Mouse (Mus musculus) testis, adult 10 weeks (tissue): ENCODE data around the gene Vmn2r97. TPM values are rescaled to one million over a fixed set of nuclear protein-coding genes. Genes with fewer than 3 reads are reported as not detected.

Experiments used
- polyA plus RNA-seq: library from polyadenylated mRNA; stranded (reverse); fragments of 350-450 nt; fragmentation: Illumina TruSeq; extraction: RNeasy Lipid Tissue Mini Kit (QIAGEN cat#74804); gene quantifications from one replicate; pipeline ENCODE4 v1.2.3, GENCODE M21; 2014; ENCODE audit warnings: low read depth, low replicate concordance

The Vmn2r97 gene
- not detected for polyA plus RNA-seq

GRCm38 (mm10) chr17:18914000-18914399 lies at the start of gene Vmn2r97:
Vmn2r97 (plus strand) TSS chr17:18914300.

Other genes with a start within 250 kb of the Vmn2r97 start
- gene Vmn2r98, start 139.2 kb downstream of the Vmn2r97 start, polyA plus RNA-seq, result not detected